ENCODE assay signal across 21 mouse cellular contexts in genomic region chr1:89899761-89900445, GRCm38 (mm10). TPM values are rescaled to one million over a fixed set of nuclear protein-coding genes. Genes with fewer than 3 reads are reported as not detected.
DNase-seq lines count a peak whose midpoint lies in the region; ATAC-seq lines count a peak whose summit lies in the region.
"Had no signal": no experiment of that assay in that cellular context is flagged by ENCODE, and none has a peak within 500 bp of the region (broad histone marks: within the 10 kb centered on the region; RNA-seq: fewer than 3 reads in every experiment).

No protein-coding gene starts in this region.

- DNase-seq in embryo, embryonic 10.5 days (ENCODE audit: low spot score), result peak; percentile 13
- DNase-seq in embryo, embryonic 10 days (ENCODE audit: low spot score), result no peak
- peak; percentile 28 for DNase-seq in kidney, adult 18-20 months
- peak; percentile 72 for DNase-seq in R1 (ENCODE audit: low read depth, low spot score)
- peak; percentile 34 to 58 for DNase-seq in kidney, postnatal 25 days
- DNase-seq in thymus, postnatal 0 days (ENCODE audit: low spot score), result no peak
- DNase-seq in gastrocnemius, postnatal 14 days, result no peak
- DNase-seq: cerebellum, postnatal 10 days; gastrocnemius, postnatal 36 days; lung, adult 2 months; lung, postnatal 36 days; thymus, adult 18-20 months had no signal

- WGBS in kidney, embryonic 14.5 days, result 38% methylated on average over 11 of the region's 11 CpGs

- H3K4me2 ChIP-seq in kidney, embryonic 14.5 days (replicated peaks; ENCODE audit: low read depth, low read length), result no peak overlapping the region
- H3K4me2 ChIP-seq: heart, embryonic 12.5 days; hindbrain, embryonic 14.5 days; midbrain, embryonic 11.5 days had no signal

- ATAC-seq in kidney, embryonic 14.5 days (ENCODE audit: low FRiP score, low TSS enrichment), result no peak
- ATAC-seq: CD4-positive, CD25-positive, alpha-beta regulatory T cell, adult 4 months had no signal

- no peaks in the 10 kb centered on the region for H3K27me3 ChIP-seq in kidney, embryonic 14.5 days (ENCODE audit: control insufficient read depth, insufficient read depth, low read length)
- H3K27me3 ChIP-seq: heart, embryonic 12.5 days had no signal

- no peak overlapping the region for H3K27ac ChIP-seq in kidney, embryonic 14.5 days (ENCODE audit: low read depth, low read length)
- H3K27ac ChIP-seq: hindbrain, embryonic 14.5 days had no signal

- intact Hi-C loops in gastrocnemius, postnatal 14 days (cut with DNase I; ENCODE audit: low total_unique reads), result no loop called here

- H3K4me1 ChIP-seq in kidney, embryonic 14.5 days (ENCODE audit: control insufficient read depth, insufficient read depth, low read length), result no peaks in the 10 kb centered on the region
- H3K4me1 ChIP-seq: heart, embryonic 12.5 days had no signal

- H3K36me3 ChIP-seq in kidney, embryonic 14.5 days (ENCODE audit: control insufficient read depth, insufficient read depth, low read length), result 0 out of 2 replicates have a peak, but pooled peaks cover 3% of the 10 kb centered on the region
- H3K36me3 ChIP-seq: G1E; heart, embryonic 12.5 days had no signal

- H3K9me3 ChIP-seq in kidney, embryonic 14.5 days (ENCODE audit: control insufficient read depth, low read length), result no peaks in the 10 kb centered on the region
- H3K9me3 ChIP-seq: heart, embryonic 12.5 days had no signal

- no peak overlapping the region for H3K4me3 ChIP-seq in kidney, embryonic 14.5 days (ENCODE audit: low read length)
- H3K4me3 ChIP-seq: heart, embryonic 12.5 days had no signal

- no peak overlapping the region for H3K9ac ChIP-seq in kidney, embryonic 14.5 days (ENCODE audit: low read depth, low read length)
- H3K9ac ChIP-seq: heart, embryonic 12.5 days; hindbrain, embryonic 14.5 days had no signal

RNA-seq across cellular contexts. Expression of gene Gbx2, which starts 31.1 kb away (rescaled TPM):
- 0.10 and 0.18 TPM in 2 replicates for polyA plus RNA-seq in kidney, embryonic 14.5 days (2014; fragmentation: Nextera tagmentation; extraction: Ambion mirVana)
- polyA plus RNA-seq in thymus, postnatal 0 days (2015; fragmentation: Nextera tagmentation; extraction: Ambion mirVana), result 0.09 and 0.17 TPM in 2 replicates
- total RNA-seq in gastrocnemius, postnatal 14 days (2021), result not detected
- total RNA-seq: adrenal gland, adult 18-20 months; liver, adult 2 months; monocyte, adult 5-6 weeks had no signal
- polyA plus RNA-seq: CD4-positive, CD25-positive, alpha-beta regulatory T cell, adult 4 months; G1E; liver, adult 2 months had no signal

Comparison
In these comparisons a context has a peak if more than half of its experiments do, and no peak if none do; other contexts are left out.
1. DNase-seq: peak in embryo, embryonic 10.5 days (single experiment), kidney, adult 18-20 months (single experiment), R1 (single experiment) and kidney, postnatal 25 days (2 of 2); none in embryo, embryonic 10 days (single experiment), thymus, postnatal 0 days (single experiment) and gastrocnemius, postnatal 14 days (single experiment).